Mouse (Mus musculus): ENCODE measurements around the gene Uggt1.

Gene Uggt1

GRCm38 (mm10) chr1:36118061-36118685 lies 126.3 kb downstream of the Uggt1 start:
- DNase-seq (ENCODE audit: low read depth, low spot score), result no peak

- DNase-seq (ENCODE audit: low read depth, low spot score), result no peak
Observed at GRCm38 (mm10) chr1:36116488-36116887, 128.0 kb downstream of the Uggt1 start.

- DNase-seq (ENCODE audit: low read depth, low spot score), result no peak
Observed at GRCm38 (mm10) chr1:36114844-36115243, 129.7 kb downstream of the Uggt1 start.

GRCm38 (mm10) chr1:36113670-36114069 lies 130.8 kb downstream of the Uggt1 start:
- DNase-seq (ENCODE audit: low read depth, low spot score), result no peak

GRCm38 (mm10) chr1:36112665-36113064 lies 131.9 kb downstream of the Uggt1 start:
- DNase-seq (ENCODE audit: low read depth, low spot score), result no peak

- no peak for DNase-seq (ENCODE audit: low read depth, low spot score)
Observed at GRCm38 (mm10) chr1:36109987-36110386, 134.5 kb downstream of the Uggt1 start.

GRCm38 (mm10) chr1:36105917-36106706 lies 138.4 kb downstream of the Uggt1 start:
- DNase-seq (ENCODE audit: low read depth, low spot score), result no peak

- DNase-seq (ENCODE audit: low read depth, low spot score), result no peak
Observed at GRCm38 (mm10) chr1:36100371-36100770, 144.1 kb downstream of the Uggt1 start.

GRCm38 (mm10) chr1:36098432-36098831 lies 146.1 kb downstream of the Uggt1 start:
- DNase-seq (ENCODE audit: low read depth, low spot score), result no peak

GRCm38 (mm10) chr1:36095423-36096272 lies 148.9 kb downstream of the Uggt1 start:
- DNase-seq (ENCODE audit: low read depth, low spot score), result no peak

- DNase-seq (ENCODE audit: low read depth, low spot score), result no peak
Observed at GRCm38 (mm10) chr1:36093741-36094140, 150.8 kb downstream of the Uggt1 start.

GRCm38 (mm10) chr1:36091246-36091645 lies 153.3 kb downstream of the Uggt1 start:
- no peak for DNase-seq (ENCODE audit: low read depth, low spot score)

- DNase-seq (ENCODE audit: low read depth, low spot score), result no peak
Observed at GRCm38 (mm10) chr1:36090722-36091110, 153.8 kb downstream of the Uggt1 start.

Measured in retina, adult 2 months (tissue).